Mouse (Mus musculus) neural tube, embryonic 15.5 days (tissue): ENCODE data around the gene Nr2c1. TPM values are rescaled to one million over a fixed set of nuclear protein-coding genes. Genes with fewer than 3 reads are reported as not detected.
A peak's percentile ranks its signal among the peaks of the same experiment; 100 is the strongest.

Experiments
- ATAC-seq: fragments of 200-750 bp; cut with Nextera tagmentation; 2 replicates; pipeline ENCODE4 v1.8.0; 2017; ENCODE audit warnings: mild to moderate bottlenecking, moderate TSS enrichment, moderate library complexity; ENCODE audit not compliant: low FRiP score
- H3K27ac ChIP-seq: fragments of 300-500 bp; sonication (generic); replicated peaks from 2 replicates; pipeline ENCODE4 v1.5.1; 2015; ENCODE audit warnings: mild to moderate bottlenecking, inconsistent platforms
- H3K27me3 ChIP-seq: fragments of 300-500 bp; sonication (generic); replicated peaks from 2 replicates; pipeline ENCODE4 v1.6.1; 2015; ENCODE audit warnings: inconsistent platforms
- H3K36me3 ChIP-seq: fragments of 300-500 bp; sonication (generic); 2 replicates; pipeline ENCODE4 v1.6.1; 2015; ENCODE audit warnings: inconsistent platforms
- H3K4me1 ChIP-seq: fragments of 300-500 bp; sonication (generic); 2 replicates; pipeline ENCODE4 v1.6.1; 2015; ENCODE audit warnings: inconsistent platforms
- H3K4me2 ChIP-seq: fragments of 300-500 bp; sonication (generic); 2 replicates; pipeline ENCODE4 v1.6.1; 2015; ENCODE audit warnings: inconsistent platforms, mild to moderate bottlenecking, moderate library complexity
- H3K4me3 ChIP-seq: fragments of 300-500 bp; sonication (generic); replicated peaks from 2 replicates; pipeline ENCODE4 v1.5.1; 2015; ENCODE audit warnings: mild to moderate bottlenecking, inconsistent platforms
- H3K9ac ChIP-seq: fragments of 300-500 bp; sonication (generic); replicated peaks from 2 replicates; pipeline ENCODE4 v1.6.1; 2015; ENCODE audit warnings: mild to moderate bottlenecking, inconsistent platforms
- H3K9me3 ChIP-seq: fragments of 300-500 bp; sonication (generic); replicated peaks from 2 replicates; pipeline ENCODE4 v1.6.1; 2016; ENCODE audit warnings: inconsistent platforms
- WGBS: fragments of 180-500 bp; shearing (Covaris S2); methylation state at CpG from one replicate; pipeline ENCODE4 v1.1.7; 2015; ENCODE audit warnings: mixed read lengths; 5-methylcytosine and 5-hydroxymethylcytosine counted together
- polyA plus RNA-seq: library from polyadenylated mRNA; unstranded; fragments of >200 nt; fragmentation: Nextera tagmentation; extraction: Ambion mirVana; gene quantifications from 2 replicates; pipeline ENCODE4 v1.2.1, GENCODE M21; 2015

Gene Nr2c1
- polyA plus RNA-seq, 1 experiment from 2014 or later = 6.6 TPM

- Histone ChIP-seq H3K9me3 (no peaks in the 10 kb centered on the region), H3K4me2 (no peak overlapping the region), H3K27ac (no peak overlapping the region), H3K36me3 (peaks cover 71% of the 10 kb centered on the region), H3K4me1 (peaks cover 10% of the 10 kb centered on the region; the same call in 1 of the 2 replicates), H3K4me3 (no peak overlapping the region), H3K9ac (no peak overlapping the region), H3K27me3 (no peaks in the 10 kb centered on the region)
- 47% methylated on average over 12 of the region's 12 CpGs for WGBS
- ATAC-seq = no peak
Measured at GRCm38 (mm10) chr10:94171440-94172130, 23.8 kb downstream of the Nr2c1 start.

GRCm38 (mm10) chr10:94172137-94172536 is 24.3 kb downstream of the Nr2c1 start:
- ATAC-seq = no peak
- no peaks in the 10 kb centered on the region for H3K9me3 ChIP-seq
- H3K36me3 ChIP-seq = peaks cover 66% of the 10 kb centered on the region
- no peak overlapping the region for H3K4me2 ChIP-seq
- H3K9ac ChIP-seq = no peak overlapping the region
- H3K4me1 ChIP-seq = peaks cover 10% of the 10 kb centered on the region; the same call in 1 of the 2 replicates
- 61% methylated on average over 11 of the region's 11 CpGs for WGBS
- no peaks in the 10 kb centered on the region for H3K27me3 ChIP-seq
- H3K27ac ChIP-seq = no peak overlapping the region
- H3K4me3 ChIP-seq = no peak overlapping the region

- Histone ChIP-seq H3K9me3 (no peaks in the 10 kb centered on the region), H3K27me3 (no peaks in the 10 kb centered on the region), H3K4me1 (peaks cover 10% of the 10 kb centered on the region; the same call in 1 of the 2 replicates), H3K4me3 (no peak overlapping the region), H3K9ac (no peak overlapping the region), H3K27ac (no peak overlapping the region), H3K4me2 (no peak overlapping the region), H3K36me3 (peaks cover 61% of the 10 kb centered on the region)
- 24% methylated on average over 6 of the region's 6 CpGs for WGBS
- no peak for ATAC-seq
Measured at GRCm38 (mm10) chr10:94172706-94173105, 24.9 kb downstream of the Nr2c1 start.

- no peak for ATAC-seq
- Histone ChIP-seq H3K4me1 (peaks cover 10% of the 10 kb centered on the region; the same call in 1 of the 2 replicates), H3K4me3 (no peak overlapping the region), H3K27ac (no peak overlapping the region), H3K4me2 (no peak overlapping the region), H3K27me3 (no peaks in the 10 kb centered on the region), H3K36me3 (peaks cover 45% of the 10 kb centered on the region), H3K9ac (no peak overlapping the region), H3K9me3 (no peaks in the 10 kb centered on the region)
- 88% methylated on average over 7 of the region's 7 CpGs for WGBS
Measured at GRCm38 (mm10) chr10:94174652-94175051, 26.8 kb downstream of the Nr2c1 start.

- no peak overlapping the region for H3K4me3 ChIP-seq
- H3K27ac ChIP-seq = no peak overlapping the region
- no peak overlapping the region for H3K4me2 ChIP-seq
- no peak overlapping the region for H3K9ac ChIP-seq
- ATAC-seq = no peak
- no peaks in the 10 kb centered on the region for H3K9me3 ChIP-seq
- H3K27me3 ChIP-seq = no peaks in the 10 kb centered on the region
- no peaks in the 10 kb centered on the region for H3K4me1 ChIP-seq
- peaks cover 38% of the 10 kb centered on the region for H3K36me3 ChIP-seq
- WGBS = 40% methylated on average over 4 of the region's 4 CpGs
Measured at GRCm38 (mm10) chr10:94183199-94183598, 35.4 kb downstream of the Nr2c1 start.

GRCm38 (mm10) chr10:94198482-94199405 is 50.9 kb downstream of the Nr2c1 start, which contains the start of gene Ndufa12:
Gene Ndufa12 (plus strand): TSS chr10:94198720.
- under 1% methylated on average over 46 of the region's 46 CpGs for WGBS
- peak within 1 kb of the TSS; percentile 86 for H3K27ac ChIP-seq

GRCm38 (mm10) chr10:94204973-94205372 is 57.1 kb downstream of the Nr2c1 start:
- Histone ChIP-seq H3K4me1 (peaks cover 12% of the 10 kb centered on the region), H3K4me2 (no peak overlapping the region), H3K9me3 (no peaks in the 10 kb centered on the region), H3K9ac (no peak overlapping the region), H3K27ac (no peak overlapping the region), H3K36me3 (peaks cover 50% of the 10 kb centered on the region), H3K27me3 (no peaks in the 10 kb centered on the region), H3K4me3 (no peak overlapping the region)
- 71% methylated on average over 4 of the region's 4 CpGs for WGBS
- ATAC-seq = no peak

More at GRCm38 (mm10) chr10:94198482-94199405, 50.9 kb downstream of the Nr2c1 start, which contains the start of gene Ndufa12:
- H3K27me3 ChIP-seq = no peaks in the 10 kb centered on the region
- peak within 1 kb of the TSS; percentile 87 for H3K9ac ChIP-seq
- peaks cover 28% of the 10 kb centered on the region for H3K36me3 ChIP-seq
- H3K4me1 ChIP-seq = peaks cover 25% of the 10 kb centered on the region
- H3K4me2 ChIP-seq = peak within 1 kb of the TSS; percentile 83
- no peaks in the 10 kb centered on the region for H3K9me3 ChIP-seq
- peak; percentile 93 for ATAC-seq
- H3K4me3 ChIP-seq = peak within 1 kb of the TSS; percentile 86

- peak overlapping the region; percentile 54; the same call in 1 of the 2 replicates for H3K27ac ChIP-seq
- no peak overlapping the region for H3K9ac ChIP-seq
- H3K9me3 ChIP-seq = no peaks in the 10 kb centered on the region
- ATAC-seq = peak; percentile 88
- no peaks in the 10 kb centered on the region for H3K27me3 ChIP-seq
- H3K4me2 ChIP-seq = no peak overlapping the region
- WGBS = 48% methylated on average over 6 of the region's 6 CpGs
- H3K36me3 ChIP-seq = peaks cover 28% of the 10 kb centered on the region
- H3K4me3 ChIP-seq = no peak overlapping the region
- H3K4me1 ChIP-seq = peaks cover 7% of the 10 kb centered on the region; the same call in 1 of the 2 replicates
Measured at GRCm38 (mm10) chr10:94210718-94211618, 63.1 kb downstream of the Nr2c1 start.

GRCm38 (mm10) chr10:94211725-94212124 is 63.9 kb downstream of the Nr2c1 start:
- no peak for ATAC-seq
- Histone ChIP-seq H3K4me3 (no peak overlapping the region), H3K9me3 (no peaks in the 10 kb centered on the region), H3K27ac (peak overlapping the region; percentile 54; the same call in 1 of the 2 replicates), H3K4me1 (peaks cover 7% of the 10 kb centered on the region; the same call in 1 of the 2 replicates), H3K4me2 (no peak overlapping the region), H3K9ac (no peak overlapping the region), H3K27me3 (no peaks in the 10 kb centered on the region), H3K36me3 (peaks cover 27% of the 10 kb centered on the region)
- 28% methylated on average over 2 of the region's 2 CpGs for WGBS

- H3K4me2 ChIP-seq = no peak overlapping the region
- H3K4me3 ChIP-seq = no peak overlapping the region
- peaks cover 3% of the 10 kb centered on the region for H3K4me1 ChIP-seq
- H3K36me3 ChIP-seq = peaks cover 16% of the 10 kb centered on the region
- no peak overlapping the region for H3K9ac ChIP-seq
- ATAC-seq = no peak
- H3K27me3 ChIP-seq = no peaks in the 10 kb centered on the region
- H3K27ac ChIP-seq = no peak overlapping the region
- WGBS = 78% methylated on average over 6 of the region's 6 CpGs
- H3K9me3 ChIP-seq = no peaks in the 10 kb centered on the region
Measured at GRCm38 (mm10) chr10:94225026-94225750, 77.4 kb downstream of the Nr2c1 start.
